Mouse (Mus musculus) regulatory T cell (primary cell): Measurements from ENCODE around the gene Sly.
"Not testable (repeated sequence)": the region's sequence is repeated elsewhere in the genome, so short reads cannot be mapped to it uniquely, and the experiment has no call there.

Experiments
- in situ Hi-C: fragments of 300-600 bp; cut with MboI, MseI; formaldehyde crosslinking; loops from one replicate; pipeline ENCODE4 v1.15.1; 2025; ENCODE audit warnings: high pct_unique_total_duplicates

Sly gene

GRCm38 (mm10) chrY:57186888-57187287, at the start of gene Sly:
TSS of gene Sly (plus strand) at chrY:57187188.
- in situ Hi-C loops, result not testable (repeated sequence)
